Mouse (Mus musculus) kidney, postnatal 0 days (tissue): Measurements from ENCODE around the gene Aimp1. TPM values are rescaled to one million over a fixed set of nuclear protein-coding genes. Genes with fewer than 3 reads are reported as not detected.
A peak's percentile ranks its signal among the peaks of the same experiment; 100 is the strongest.

Experiments
- ATAC-seq: fragments of 200-750 bp; cut with Nextera tagmentation; replicated peaks from 2 replicates; pipeline ENCODE4 v1.8.0; 2017; ENCODE audit warnings: low read depth, moderate number of reproducible peaks, moderate TSS enrichment, moderate library complexity; ENCODE audit not compliant: low FRiP score
- DNase-seq: peaks from one replicate; pipeline ENCODE4 v3.0.0-alpha.2; 2016; ENCODE audit warnings: low spot score
- H3K27ac ChIP-seq: fragments of 300-500 bp; sonication (generic); 2 replicates; pipeline ENCODE4 v1.5.1; 2014; ENCODE audit warnings: mild to moderate bottlenecking
- H3K27me3 ChIP-seq: fragments of 300-500 bp; sonication (generic); 2 replicates; pipeline ENCODE4 v1.6.1; 2014; ENCODE audit warnings: low read length, mixed read lengths; ENCODE audit not compliant: insufficient read depth
- H3K36me3 ChIP-seq: fragments of 300-500 bp; sonication (generic); 2 replicates; pipeline ENCODE4 v1.6.1; 2014; ENCODE audit warnings: low read length, mixed read lengths; ENCODE audit not compliant: insufficient read depth
- H3K4me1 ChIP-seq: fragments of 300-500 bp; sonication (generic); replicated peaks from 2 replicates; pipeline ENCODE4 v1.6.1; 2014; ENCODE audit warnings: antibody characterized with exemption, low read length, mixed read lengths; ENCODE audit not compliant: insufficient read depth
- H3K4me2 ChIP-seq: fragments of 300-500 bp; sonication (generic); 2 replicates; pipeline ENCODE4 v1.6.1; 2014; ENCODE audit warnings: mild to moderate bottlenecking, low read length, moderate library complexity, mixed read lengths
- H3K4me3 ChIP-seq: fragments of 300-500 bp; sonication (generic); replicated peaks from 2 replicates; pipeline ENCODE4 v1.5.1; 2014; ENCODE audit warnings: low read depth, low read length
- H3K9ac ChIP-seq: fragments of 300-500 bp; sonication (generic); 2 replicates; pipeline ENCODE4 v1.6.1; 2014; ENCODE audit warnings: low read depth, low read length
- H3K9me3 ChIP-seq: fragments of 300-500 bp; sonication (generic); replicated peaks from 2 replicates; pipeline ENCODE4 v1.6.1; 2016; ENCODE audit warnings: low read length, inconsistent platforms, mixed read lengths
- CTCF ChIP-seq: IDR thresholded peaks from 2 replicates; pipeline ENCODE4 v1.5.1; 2016; ENCODE audit warnings: antibody characterized with exemption, low read depth, mild to moderate bottlenecking, moderate library complexity
- WGBS: fragments of 180-500 bp; shearing (Covaris S2); extraction: QIAGEN DNeasy Blood & Tissue Kit; methylation state at CpG from one replicate; pipeline ENCODE4 v1.1.7; 2014; 5-methylcytosine and 5-hydroxymethylcytosine counted together
- polyA plus RNA-seq: library from polyadenylated mRNA; unstranded; fragments of >200 nt; fragmentation: Nextera tagmentation; extraction: Ambion mirVana; gene quantifications from 2 replicates; pipeline ENCODE4 v1.2.1, GENCODE M21; 2015

The Aimp1 gene
- polyA plus RNA-seq, 1 experiment from 2014 or later: 78.1 TPM

- Histone ChIP-seq H3K27ac (no peak overlapping the region), H3K9me3 (no peaks in the 10 kb centered on the region), H3K4me2 (no peak overlapping the region), H3K36me3 (no peaks in the 10 kb centered on the region), H3K27me3 (no peaks in the 10 kb centered on the region), H3K4me1 (no peaks in the 10 kb centered on the region), H3K4me3 (no peak overlapping the region), H3K9ac (no peak overlapping the region)
- DNase-seq (no peak), ATAC-seq (no peak)
- no peak for TF ChIP-seq CTCF
- WGBS: 81% methylated on average over 7 of the region's 7 CpGs
These were observed 34.8 kb downstream of the Aimp1 start for GRCm38 (mm10) chr3:132649368-132649767.

- WGBS: 60% methylated on average over 1 of the region's 1 CpGs
- H3K9me3 ChIP-seq: no peaks in the 10 kb centered on the region
- DNase-seq: no peak
- no peak overlapping the region for H3K4me2 ChIP-seq
- no peaks in the 10 kb centered on the region for H3K27me3 ChIP-seq
- no peak overlapping the region for H3K9ac ChIP-seq
- ATAC-seq: no peak
- no peak for TF ChIP-seq CTCF
- no peaks in the 10 kb centered on the region for H3K4me1 ChIP-seq
- H3K27ac ChIP-seq: no peak overlapping the region
- no peak overlapping the region for H3K4me3 ChIP-seq
- H3K36me3 ChIP-seq: no peaks in the 10 kb centered on the region
These were observed 37.4 kb downstream of the Aimp1 start for GRCm38 (mm10) chr3:132646814-132647213.

GRCm38 (mm10) chr3:132644071-132644470 lies 40.1 kb downstream of the Aimp1 start:
- Histone ChIP-seq H3K9ac (no peak overlapping the region), H3K4me3 (no peak overlapping the region), H3K4me1 (no peaks in the 10 kb centered on the region), H3K27ac (no peak overlapping the region), H3K4me2 (no peak overlapping the region), H3K27me3 (no peaks in the 10 kb centered on the region), H3K36me3 (no peaks in the 10 kb centered on the region), H3K9me3 (no peaks in the 10 kb centered on the region)
- WGBS: 60% methylated on average over 4 of the region's 4 CpGs
- DNase-seq: no peak
- no peak for ATAC-seq
- no peak for TF ChIP-seq CTCF

GRCm38 (mm10) chr3:132637080-132637479 lies 47.1 kb downstream of the Aimp1 start:
- Histone ChIP-seq H3K27me3 (no peaks in the 10 kb centered on the region), H3K4me1 (no peaks in the 10 kb centered on the region), H3K9ac (no peak overlapping the region), H3K4me3 (no peak overlapping the region), H3K27ac (no peak overlapping the region), H3K9me3 (no peaks in the 10 kb centered on the region), H3K4me2 (no peak overlapping the region), H3K36me3 (no peaks in the 10 kb centered on the region)
- ATAC-seq: no peak
- TF ChIP-seq CTCF: no peak
- 84% methylated on average over 3 of the region's 3 CpGs for WGBS
- DNase-seq: no peak

- Histone ChIP-seq H3K9me3 (no peaks in the 10 kb centered on the region), H3K9ac (no peak overlapping the region), H3K4me2 (no peak overlapping the region), H3K36me3 (no peaks in the 10 kb centered on the region), H3K27me3 (no peaks in the 10 kb centered on the region), H3K27ac (no peak overlapping the region), H3K4me1 (no peaks in the 10 kb centered on the region), H3K4me3 (no peak overlapping the region)
- no peak for TF ChIP-seq CTCF
- WGBS: 69% methylated on average over 2 of the region's 2 CpGs
- ATAC-seq (no peak), DNase-seq (no peak)
These were observed 50.9 kb downstream of the Aimp1 start for GRCm38 (mm10) chr3:132633261-132633660.

GRCm38 (mm10) chr3:132629601-132630239 lies 54.5 kb downstream of the Aimp1 start, which contains the start of gene Gimd1:
Gimd1 (plus strand) TSS chr3:132629820.
- H3K4me3 ChIP-seq: no peak within 1 kb of the TSS
- H3K27ac ChIP-seq: no peak within 1 kb of the TSS
- ATAC-seq (no peak), DNase-seq (no peak)
- no peaks in the 10 kb centered on the region for H3K9me3 ChIP-seq
- no peaks in the 10 kb centered on the region for H3K36me3 ChIP-seq
- no peaks in the 10 kb centered on the region for H3K4me1 ChIP-seq
- WGBS: 87% methylated on average over 11 of the region's 11 CpGs
- no peak for TF ChIP-seq CTCF
- no peaks in the 10 kb centered on the region for H3K27me3 ChIP-seq
- no peak within 1 kb of the TSS for H3K4me2 ChIP-seq
- no peak within 1 kb of the TSS for H3K9ac ChIP-seq

- WGBS: 36% methylated on average over 8 of the region's 8 CpGs
- H3K4me2 ChIP-seq: no peak overlapping the region
- no peaks in the 10 kb centered on the region for H3K27me3 ChIP-seq
- ATAC-seq: no peak
- H3K36me3 ChIP-seq: no peaks in the 10 kb centered on the region
- peak; percentile 55 for TF ChIP-seq CTCF
- H3K9ac ChIP-seq: no peak overlapping the region
- H3K27ac ChIP-seq: no peak overlapping the region
- H3K4me1 ChIP-seq: no peaks in the 10 kb centered on the region
- H3K4me3 ChIP-seq: no peak overlapping the region
- H3K9me3 ChIP-seq: no peaks in the 10 kb centered on the region
- peak; percentile 58 for DNase-seq
These were observed 55.4 kb downstream of the Aimp1 start for GRCm38 (mm10) chr3:132628741-132629140.

Other genes starting within 250 kb of the Aimp1 start
- gene Gimd1, start 54.5 kb downstream of the Aimp1 start, polyA plus RNA-seq: 2.3 and 2.9 TPM in 2 replicates
- 19.6 and 19.8 TPM in 2 replicates for gene Tbck, start 226 bp downstream of the Aimp1 start, polyA plus RNA-seq